Mouse (Mus musculus) ES-E14 (cell line): ENCODE results near the gene Nphs1. TPM values are rescaled to one million over a fixed set of nuclear protein-coding genes. Genes with fewer than 3 reads are reported as not detected.
A peak's percentile ranks its signal among the peaks of the same experiment; 100 is the strongest.

Experiments
- DNase-seq: peaks from one replicate; pipeline ENCODE4 v3.0.0-alpha.2; 2013; ENCODE audit warnings: low read depth, low spot score
- H3K27ac ChIP-seq: 2 replicates; pipeline ENCODE4 v1.5.1; 2012; ENCODE audit warnings: low read depth, mild to moderate bottlenecking, low read length, moderate library complexity, mixed read lengths; ENCODE audit not compliant: poor library complexity, insufficient read depth, severe bottlenecking
- H3K36me3 ChIP-seq: 2 replicates; pipeline ENCODE4 v1.6.1; 2012; ENCODE audit warnings: mild to moderate bottlenecking, low read length, moderate library complexity, mixed read lengths; ENCODE audit not compliant: control insufficient read depth, poor library complexity, insufficient read depth, severe bottlenecking
- H3K4me1 ChIP-seq, 2 experiments: fragments of 150-350 bp in 1 of 2; sonication (generic) in 1 of 2; 2 replicates each; pipeline ENCODE4 v1.6.1; 2012; ENCODE audit warnings: low read length in 2 of 2, mild to moderate bottlenecking in 1 of 2, mixed read lengths in 1 of 2; ENCODE audit not compliant: control insufficient read depth in 2 of 2, insufficient read depth in 2 of 2, poor library complexity in 1 of 2
- H3K4me3 ChIP-seq, 2 experiments: fragments of 150-350 bp in 1 of 2; sonication (generic) in 1 of 2; 2 replicates each; pipeline ENCODE4 v1.5.1; 2012; ENCODE audit warnings: low read length in 2 of 2, low read depth in 1 of 2, mild to moderate bottlenecking in 1 of 2, mixed read lengths in 1 of 2; ENCODE audit not compliant: insufficient read depth in 1 of 2, poor library complexity in 1 of 2, severe bottlenecking in 1 of 2
- H3K9ac ChIP-seq: 2 replicates; pipeline ENCODE4 v1.6.1; 2012; ENCODE audit warnings: low read depth, mild to moderate bottlenecking, low read length, mixed read lengths; ENCODE audit not compliant: poor library complexity, insufficient read depth, severe bottlenecking
- H3K9me3 ChIP-seq: fragments of 150-350 bp; sonication (generic); 2 replicates; pipeline ENCODE4 v1.6.1; 2012; ENCODE audit warnings: low read depth, mild to moderate bottlenecking, low read length; ENCODE audit not compliant: control insufficient read depth, insufficient read depth
- CHD2 ChIP-seq: IDR thresholded peaks from 2 replicates; pipeline ENCODE4 v1.6.1; 2014; ENCODE audit warnings: mild to moderate bottlenecking, low read depth, low read length, inconsistent platforms
- HCFC1 ChIP-seq: IDR thresholded peaks from 2 replicates; pipeline ENCODE4 v1.6.1; 2012; ENCODE audit warnings: low read length, inconsistent platforms, borderline replicate concordance; ENCODE audit not compliant: insufficient read depth
- MAFK ChIP-seq: IDR thresholded peaks from 2 replicates; pipeline ENCODE4 v1.6.1; 2014; ENCODE audit warnings: mild to moderate bottlenecking, low read depth, low read length, inconsistent platforms; ENCODE audit not compliant: insufficient read depth
- ZC3H11A ChIP-seq: IDR thresholded peaks from 2 replicates; pipeline ENCODE4 v1.6.1; 2012; ENCODE audit warnings: low read depth, mild to moderate bottlenecking, inconsistent platforms, low read length, borderline replicate concordance
- ZNF384 ChIP-seq: IDR thresholded peaks from 2 replicates; pipeline ENCODE4 v1.6.1; 2012; ENCODE audit warnings: low read depth, low read length, inconsistent platforms
- in situ Hi-C, 2 experiments: fragments of 600-800 bp; cut with MboI; formaldehyde crosslinking; loops; one replicate each; pipeline ENCODE4 v1.15.1; 2025; ENCODE audit warnings: low sequenced_read_pairs in 2 of 2, inconsistent platforms in 1 of 2; ENCODE audit not compliant: unreplicated experiment in 2 of 2
- total RNA-seq: library from RNA; depleted of rRNA; stranded (reverse); fragments of 300-350 nt; gene quantifications from 2 replicates; pipeline ENCODE4 v1.2.3, GENCODE M21; 2012

Gene Nphs1
- total RNA-seq, 1 experiment, result 45.7 TPM

GRCm38 (mm10) chr7:30450241-30450640 is 7.9 kb upstream of the Nphs1 start:
- in situ Hi-C loops, result no loop called here
- peaks cover 7 to 18% of the 10 kb centered on the region in 2 experiments for H3K4me1 ChIP-seq
- no peak overlapping the region for H3K9ac ChIP-seq
- TF ChIP-seq CHD2, result no peak
- TF ChIP-seq MAFK, result no peak
- no peak for TF ChIP-seq ZC3H11A
- TF ChIP-seq HCFC1, result no peak
- TF ChIP-seq ZNF384, result no peak
- peaks cover 53% of the 10 kb centered on the region for H3K36me3 ChIP-seq
- H3K9me3 ChIP-seq, result no peaks in the 10 kb centered on the region
- H3K4me3 ChIP-seq, result no peak overlapping the region
- H3K27ac ChIP-seq, result no peak overlapping the region
- no peak for DNase-seq

- Histone ChIP-seq H3K27ac (no peak overlapping the region), H3K4me1 (peaks cover 9 to 25% of the 10 kb centered on the region in 2 experiments), H3K9ac (no peak overlapping the region), H3K9me3 (no peaks in the 10 kb centered on the region), H3K4me3 (0 out of 4 replicates have a peak overlapping the region, but pooled peaks of 1 of the 2 experiments have one; percentile 15), H3K36me3 (peaks cover 47% of the 10 kb centered on the region)
- in situ Hi-C loops, result no loop called here
- TF ChIP-seq HCFC1 (no peak), ZC3H11A (no peak), MAFK (no peak), ZNF384 (no peak), CHD2 (no peak)
- DNase-seq, result no peak
These were observed 4.8 kb upstream of the Nphs1 start for GRCm38 (mm10) chr7:30453327-30453726.

GRCm38 (mm10) chr7:30453766-30454165 is 4.3 kb upstream of the Nphs1 start:
- H3K4me3 ChIP-seq, result peak overlapping the region; percentile 15 to 48; a peak in 2 of 4 replicates
- DNase-seq, result no peak
- peak overlapping the region; percentile 16; the same call in 1 of the 2 replicates for H3K27ac ChIP-seq
- peak overlapping the region; percentile 27; the same call in 1 of the 2 replicates for H3K9ac ChIP-seq
- in situ Hi-C loops, result no loop called here
- H3K36me3 ChIP-seq, result peaks cover 44% of the 10 kb centered on the region
- TF ChIP-seq ZNF384, result no peak
- TF ChIP-seq MAFK, result no peak
- TF ChIP-seq HCFC1, result no peak
- TF ChIP-seq CHD2, result no peak
- TF ChIP-seq ZC3H11A, result no peak
- H3K4me1 ChIP-seq, result peaks cover 9 to 26% of the 10 kb centered on the region in 2 experiments
- no peaks in the 10 kb centered on the region for H3K9me3 ChIP-seq

GRCm38 (mm10) chr7:30454259-30454658 is 3.9 kb upstream of the Nphs1 start:
- in situ Hi-C loops, result no loop called here
- H3K4me3 ChIP-seq, result peak overlapping the region; percentile 6 to 48; a peak in 2 of 4 replicates
- H3K9me3 ChIP-seq, result no peaks in the 10 kb centered on the region
- H3K9ac ChIP-seq, result peak overlapping the region; percentile 27; the same call in 1 of the 2 replicates
- no peak for TF ChIP-seq ZC3H11A
- no peak for TF ChIP-seq HCFC1
- no peak for TF ChIP-seq MAFK
- no peak for TF ChIP-seq ZNF384
- no peak for TF ChIP-seq CHD2
- H3K4me1 ChIP-seq, result peaks cover 9 to 28% of the 10 kb centered on the region in 2 experiments
- DNase-seq, result no peak
- H3K27ac ChIP-seq, result peak overlapping the region; percentile 16; the same call in 1 of the 2 replicates
- peaks cover 40% of the 10 kb centered on the region for H3K36me3 ChIP-seq

GRCm38 (mm10) chr7:30456487-30456886 is 1.6 kb upstream of the Nphs1 start:
- peaks cover 9 to 40% of the 10 kb centered on the region in 2 experiments for H3K4me1 ChIP-seq
- H3K4me3 ChIP-seq, result peak overlapping the region; percentile 68 to 78
- TF ChIP-seq MAFK (no peak), ZC3H11A (no peak), HCFC1 (no peak), CHD2 (no peak), ZNF384 (no peak)
- DNase-seq, result no peak
- H3K9me3 ChIP-seq, result no peaks in the 10 kb centered on the region
- H3K9ac ChIP-seq, result peak overlapping the region; percentile 21
- in situ Hi-C loops, result no loop called here
- peaks cover 20% of the 10 kb centered on the region for H3K36me3 ChIP-seq
- no peak overlapping the region for H3K27ac ChIP-seq
